Mouse (Mus musculus) cerebellum, adult 2 months (tissue): ENCODE measurements around the gene Tlr2. TPM values are rescaled to one million over a fixed set of nuclear protein-coding genes. Genes with fewer than 3 reads are reported as not detected.

Source experiments
- DNase-seq, 2 experiments: peaks; one replicate each; pipeline ENCODE4 v3.0.0; 2021
- H3K27ac ChIP-seq: fragments of 200-500 bp; 2 replicates; pipeline ENCODE4 v1.5.1; 2012; ENCODE audit warnings: low read length, control low read depth, inconsistent platforms; ENCODE audit not compliant: insufficient read depth
- H3K27me3 ChIP-seq: fragments of 200-500 bp; 2 replicates; pipeline ENCODE4 v1.6.1; 2012; ENCODE audit warnings: inconsistent platforms, mild to moderate bottlenecking, low read length, moderate library complexity; ENCODE audit not compliant: control insufficient read depth, insufficient read depth
- H3K4me1 ChIP-seq: fragments of 200-500 bp; 2 replicates; pipeline ENCODE4 v1.6.1; 2011; ENCODE audit warnings: low read length; ENCODE audit not compliant: control insufficient read depth, insufficient read depth
- H3K4me3 ChIP-seq: fragments of 200-500 bp; replicated peaks from 2 replicates; pipeline ENCODE3; 2011; ENCODE audit warnings: mild to moderate bottlenecking, low read depth, low read length, control low read depth; ENCODE audit not compliant: insufficient read depth
- CTCF ChIP-seq: fragments of 200-500 bp; IDR thresholded peaks from 2 replicates; pipeline ENCODE4 v1.5.1; 2011; ENCODE audit warnings: low read depth, mild to moderate bottlenecking, control low read depth, low read length, moderate library complexity, borderline replicate concordance; ENCODE audit not compliant: insufficient read depth
- POLR2A ChIP-seq: fragments of 200-500 bp; IDR thresholded peaks from 2 replicates; pipeline ENCODE4 v1.6.1; 2011; ENCODE audit warnings: low read length, control low read depth, borderline replicate concordance; ENCODE audit not compliant: insufficient read depth
- WGBS: fragments of 180-500 bp; shearing (Covaris S2); methylation state at CpG from one replicate; pipeline ENCODE4 v1.1.7; 2018; 5-methylcytosine and 5-hydroxymethylcytosine counted together
- polyA plus RNA-seq: library from polyadenylated mRNA; depleted of rRNA; stranded (reverse); fragments of >200 nt; gene quantifications from 2 replicates; pipeline ENCODE4 v1.2.3, GENCODE M21; 2012; rRNA removed

Gene Tlr2
- polyA plus RNA-seq, 1 experiment = 0.72 TPM

DNA sequence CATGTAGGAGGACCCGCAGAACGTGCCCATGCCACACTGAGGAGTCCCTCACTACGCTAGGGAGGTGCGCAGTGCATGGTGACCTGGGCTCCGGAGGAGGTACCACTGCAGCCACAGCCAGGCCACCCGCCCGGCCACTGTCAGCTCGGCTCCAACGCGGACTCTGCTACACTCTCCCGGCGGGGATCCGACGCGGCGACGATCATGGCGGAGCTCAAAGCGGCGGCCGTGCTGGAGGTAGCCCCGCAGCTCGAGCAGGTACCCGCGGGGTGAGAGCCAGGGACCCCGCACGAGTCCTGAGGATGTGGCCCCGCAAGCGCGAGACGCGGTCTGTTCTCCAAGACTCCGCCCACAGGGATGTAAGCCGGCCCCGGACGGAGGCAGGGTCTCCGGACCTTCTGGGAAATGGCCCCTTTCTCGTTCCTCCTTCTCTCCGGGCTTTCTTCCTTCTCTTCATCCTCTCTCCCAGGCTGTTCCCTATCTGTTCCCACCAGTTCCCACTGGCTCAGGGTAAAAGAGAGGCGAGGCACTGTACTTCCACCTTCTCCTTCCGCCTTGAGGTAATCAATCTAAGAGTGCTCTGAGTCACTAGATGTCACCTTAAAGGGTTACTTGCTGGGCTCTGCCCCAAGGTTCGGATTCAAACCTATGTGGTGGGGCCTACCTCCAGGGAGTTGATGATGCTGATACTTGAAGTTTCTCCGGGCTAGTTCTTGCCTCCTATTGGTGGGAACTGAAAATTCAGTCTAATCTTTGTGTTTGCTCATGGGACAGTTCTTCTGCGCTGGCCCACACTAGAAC lies 51.7 kb downstream of the Tlr2 start:
- 3% methylated on average over 44 of the region's 44 CpGs for WGBS
- H3K4me1 ChIP-seq = 0 out of 2 replicates have a peak, but pooled peaks cover 3% of the 10 kb centered on the region
- H3K27me3 ChIP-seq = no peaks in the 10 kb centered on the region; the same call in 1 of the 2 replicates
- peak in 1 of 2 experiments; percentile 2 for DNase-seq
- H3K27ac ChIP-seq = no peak overlapping the region
- TF ChIP-seq POLR2A (no peak), CTCF (no peak)
- H3K4me3 ChIP-seq = peak overlapping the region; percentile 62

DNA sequence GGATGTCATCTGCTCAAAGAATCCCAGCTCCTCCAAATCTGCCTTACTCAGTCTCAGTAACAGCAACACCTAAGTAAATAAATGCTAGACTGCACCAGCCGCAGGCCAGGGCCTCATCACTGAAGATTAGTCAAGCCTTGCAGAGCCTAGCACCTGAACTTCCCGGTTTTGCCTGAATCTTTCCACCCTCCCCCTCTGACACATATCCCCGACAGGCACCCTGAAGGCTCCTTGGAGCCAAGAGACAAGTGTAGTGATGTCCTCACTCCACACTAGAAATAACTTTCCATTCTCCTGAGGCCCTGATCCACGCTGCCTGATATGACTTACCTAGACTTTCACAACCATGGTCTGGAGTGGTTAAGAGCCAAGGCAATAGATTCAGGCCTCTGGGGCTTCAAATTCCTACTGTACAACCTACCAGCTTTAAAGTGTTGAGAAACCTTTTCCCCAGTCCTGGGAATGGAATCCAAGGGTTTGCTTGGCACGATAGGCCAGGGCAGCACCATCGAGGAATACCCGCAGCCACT lies 53.7 kb downstream of the Tlr2 start:
- Histone ChIP-seq H3K27me3 (no peaks in the 10 kb centered on the region; the same call in 1 of the 2 replicates), H3K4me3 (no peak overlapping the region), H3K27ac (no peak overlapping the region), H3K4me1 (0 out of 2 replicates have a peak, but pooled peaks cover 3% of the 10 kb centered on the region)
- TF ChIP-seq CTCF = no peak
- TF ChIP-seq POLR2A = no peak
- DNase-seq = no peak
- WGBS = 90% methylated on average over 7 of the region's 7 CpGs

GRCm38 (mm10) chr3:83787086-83787485 lies 54.5 kb downstream of the Tlr2 start:
- Histone ChIP-seq H3K4me1 (0 out of 2 replicates have a peak, but pooled peaks cover 3% of the 10 kb centered on the region), H3K27ac (no peak overlapping the region), H3K4me3 (no peak overlapping the region), H3K27me3 (no peaks in the 10 kb centered on the region; the same call in 1 of the 2 replicates)
- DNase-seq = no peak
- 85% methylated on average over 2 of the region's 2 CpGs for WGBS
- TF ChIP-seq CTCF = no peak

Other genes with a start within 250 kb of the Tlr2 start
- 4.9 and 5.8 TPM in 2 replicates for gene Sfrp2, start 75.4 kb downstream of the Tlr2 start, polyA plus RNA-seq
- 9.2 and 9.7 TPM in 2 replicates for gene Tmem131l, start 198.4 kb upstream of the Tlr2 start, polyA plus RNA-seq